8 mouse cellular contexts compared by ENCODE assay signal in genomic region chr2:31088871-31089270, GRCm38 (mm10). TPM values are rescaled to one million over a fixed set of nuclear protein-coding genes. Genes with fewer than 3 reads are reported as not detected.
DNase-seq lines count a peak whose midpoint lies in the region; TF ChIP-seq lines count a peak whose summit lies in the region.

No protein-coding gene starts in this region.

- intact Hi-C loops in gastrocnemius, postnatal 14 days (cut with DNase I; ENCODE audit: low total_unique reads) = no loop called here

- WGBS in olfactory bulb, adult 2 months = 89% methylated on average over 8 of the region's 8 CpGs

- H3K4me3 ChIP-seq in ES-E14 (ENCODE audit: insufficient read depth in 1 of 2, low read depth in 1 of 2, low read length in 2 of 2, poor library complexity in 1 of 2, severe bottlenecking in 1 of 2) = no peak overlapping the region
- H3K4me3 ChIP-seq in olfactory bulb, adult 2 months (ENCODE audit: insufficient read depth, low read depth, low read length) = no peak overlapping the region

- peak overlapping the region; percentile 6; the same call in 1 of the 2 replicates for H3K27ac ChIP-seq in ES-E14 (ENCODE audit: insufficient read depth, low read depth, low read length, poor library complexity, severe bottlenecking)
- 0 out of 2 replicates have a peak overlapping the region, but pooled peaks have one; percentile 38 for H3K27ac ChIP-seq in olfactory bulb, adult 2 months (ENCODE audit: insufficient read depth, low read depth, low read length)

- no peak overlapping the region for H3K9ac ChIP-seq in ES-E14 (ENCODE audit: insufficient read depth, low read depth, low read length, poor library complexity, severe bottlenecking)

- H3K36me3 ChIP-seq in ES-E14 (ENCODE audit: control insufficient read depth, insufficient read depth, low read length, poor library complexity, severe bottlenecking) = peaks cover 8% of the 10 kb centered on the region; the same call in 1 of the 2 replicates

- no peak for TF ChIP-seq CTCF in olfactory bulb, adult 2 months (IDR thresholded peaks at IDR 0.05; ENCODE audit: insufficient read depth, low read depth, low read length)

- no peak for TF ChIP-seq POLR2A in olfactory bulb, adult 2 months (IDR thresholded peaks at IDR 0.05; ENCODE audit: insufficient read depth, low read depth, low read length)

- DNase-seq in cerebellum, postnatal 10 days = peak; percentile 33 to 42
- no peak for DNase-seq in cerebellum, adult 9-11 months
- DNase-seq in kidney, postnatal 10 days = peak; percentile 30
- no peak for DNase-seq in kidney, postnatal 25 days
- DNase-seq in ES-E14 (ENCODE audit: low read depth, low spot score) = no peak
- no peak for DNase-seq in right cerebral cortex, adult 18-20 months
- no peak for DNase-seq in gastrocnemius, postnatal 14 days

- in situ Hi-C loops in ES-E14 (cut with MboI; ENCODE audit: low sequenced_read_pairs in 2 of 2, unreplicated experiment in 2 of 2) = no loop called here

- no peaks in the 10 kb centered on the region for H3K9me3 ChIP-seq in ES-E14 (ENCODE audit: control insufficient read depth, insufficient read depth, low read depth, low read length)

- H3K4me1 ChIP-seq in ES-E14 (ENCODE audit: control insufficient read depth in 2 of 2, insufficient read depth in 2 of 2, low read length in 2 of 2, poor library complexity in 1 of 2) = peaks cover 14 to 37% of the 10 kb centered on the region in 2 experiments; a peak in 3 of 4 replicates
- H3K4me1 ChIP-seq in olfactory bulb, adult 2 months (ENCODE audit: control insufficient read depth, insufficient read depth, low read length) = peaks cover 26% of the 10 kb centered on the region

TF ChIP-seq in ES-E14, 5 proteins besides CTCF, POLR2A, EP300 and RAD21:
- TF ChIP-seq ZNF384 (IDR thresholded peaks at IDR 0.05; ENCODE audit: low read depth, low read length) (no peak), CHD2 (IDR thresholded peaks at IDR 0.05; ENCODE audit: low read depth, low read length) (no peak), HCFC1 (IDR thresholded peaks at IDR 0.05; ENCODE audit: borderline replicate concordance, insufficient read depth, low read length) (no peak), MAFK (IDR thresholded peaks at IDR 0.05; ENCODE audit: insufficient read depth, low read depth, low read length) (no peak), ZC3H11A (IDR thresholded peaks at IDR 0.05; ENCODE audit: borderline replicate concordance, low read depth, low read length) (no peak)

RNA-seq across cellular contexts. Expression of gene Fnbp1, which starts 52.9 kb away (rescaled TPM):
- 15.1 and 16.5 TPM in 2 replicates for total RNA-seq in ES-E14 (2012; rRNA removed)
- 346 and 1,096 TPM in 2 replicates for polyA plus RNA-seq in olfactory bulb, adult 2 months (2012; ENCODE audit: insufficient read depth, insufficient read length, low replicate concordance, missing spikeins)
- total RNA-seq in gastrocnemius, postnatal 14 days (2021) = 10 to 100 TPM; 16.5 to 21.1 TPM

Comparison
In these comparisons a context has a peak if more than half of its experiments do, and no peak if none do; other contexts are left out.
1. DNase-seq: peak in cerebellum, postnatal 10 days (2 of 2) and kidney, postnatal 10 days (single experiment); none in cerebellum, adult 9-11 months (single experiment), kidney, postnatal 25 days (0 of 2), ES-E14 (single experiment), right cerebral cortex, adult 18-20 months (single experiment) and gastrocnemius, postnatal 14 days (single experiment).